Mouse (Mus musculus): Measurements from ENCODE around the gene Tas1r2. TPM values are rescaled to one million over a fixed set of nuclear protein-coding genes. Genes with fewer than 3 reads are reported as not detected.

The Tas1r2 gene
- polyA plus RNA-seq, 1 experiment from 2014 or later: not detected

GRCm38 (mm10) chr4:139631569-139632253 lies 21.6 kb upstream of the Tas1r2 start:
- 87% methylated on average over 7 of the region's 7 CpGs for WGBS
- Histone ChIP-seq H3K27ac (ENCODE audit: low read depth, low read length) (no peak overlapping the region), H3K4me2 (ENCODE audit: low read depth, low read length) (no peak overlapping the region)

GRCm38 (mm10) chr4:139632254-139632580 lies 21.1 kb upstream of the Tas1r2 start:
- Histone ChIP-seq H3K4me1 (ENCODE audit: control insufficient read depth, insufficient read depth, low read length) (no peaks in the 10 kb centered on the region), H3K4me2 (ENCODE audit: low read depth, low read length) (no peak overlapping the region), H3K36me3 (ENCODE audit: control insufficient read depth, insufficient read depth, low read length) (no peaks in the 10 kb centered on the region), H3K27ac (ENCODE audit: low read depth, low read length) (no peak overlapping the region), H3K27me3 (ENCODE audit: control insufficient read depth, insufficient read depth, low read length) (no peaks in the 10 kb centered on the region), H3K9me3 (ENCODE audit: control insufficient read depth, low read length) (no peaks in the 10 kb centered on the region), H3K9ac (replicated peaks; ENCODE audit: low read depth, low read length) (no peak overlapping the region), H3K4me3 (ENCODE audit: low read depth, low read length) (no peak overlapping the region)
- 83% methylated on average over 10 of the region's 10 CpGs for WGBS
- ATAC-seq (ENCODE audit: low read depth): no peak

More at GRCm38 (mm10) chr4:139631569-139632253, 21.6 kb upstream of the Tas1r2 start:
- no peak for ATAC-seq (ENCODE audit: low read depth)
- Histone ChIP-seq H3K9ac (replicated peaks; ENCODE audit: low read depth, low read length) (no peak overlapping the region), H3K9me3 (ENCODE audit: control insufficient read depth, low read length) (no peaks in the 10 kb centered on the region), H3K4me1 (ENCODE audit: control insufficient read depth, insufficient read depth, low read length) (no peaks in the 10 kb centered on the region), H3K4me3 (ENCODE audit: low read depth, low read length) (no peak overlapping the region), H3K36me3 (ENCODE audit: control insufficient read depth, insufficient read depth, low read length) (no peaks in the 10 kb centered on the region), H3K27me3 (ENCODE audit: control insufficient read depth, insufficient read depth, low read length) (no peaks in the 10 kb centered on the region)

GRCm38 (mm10) chr4:139636373-139636772 lies 17.0 kb upstream of the Tas1r2 start:
- ATAC-seq (ENCODE audit: low read depth): no peak
- H3K4me1 ChIP-seq (ENCODE audit: control insufficient read depth, insufficient read depth, low read length): peaks cover 10% of the 10 kb centered on the region
- H3K9ac ChIP-seq (replicated peaks; ENCODE audit: low read depth, low read length): no peak overlapping the region
- H3K4me2 ChIP-seq (ENCODE audit: low read depth, low read length): no peak overlapping the region
- 24% methylated on average over 7 of the region's 7 CpGs for WGBS
- no peaks in the 10 kb centered on the region for H3K9me3 ChIP-seq (ENCODE audit: control insufficient read depth, low read length)
- H3K27me3 ChIP-seq (ENCODE audit: control insufficient read depth, insufficient read depth, low read length): no peaks in the 10 kb centered on the region
- no peaks in the 10 kb centered on the region; the same call in 1 of the 2 replicates for H3K36me3 ChIP-seq (ENCODE audit: control insufficient read depth, insufficient read depth, low read length)
- no peak overlapping the region for H3K4me3 ChIP-seq (ENCODE audit: low read depth, low read length)
- no peak overlapping the region for H3K27ac ChIP-seq (ENCODE audit: low read depth, low read length)

- H3K36me3 ChIP-seq (ENCODE audit: control insufficient read depth, insufficient read depth, low read length): peaks cover 3% of the 10 kb centered on the region; the same call in 1 of the 2 replicates
- WGBS: 91% methylated on average over 9 of the region's 9 CpGs
- no peak for ATAC-seq (ENCODE audit: low read depth)
- H3K9me3 ChIP-seq (ENCODE audit: control insufficient read depth, low read length): no peaks in the 10 kb centered on the region
- peaks cover 21% of the 10 kb centered on the region for H3K4me1 ChIP-seq (ENCODE audit: control insufficient read depth, insufficient read depth, low read length)
- no peak overlapping the region for H3K9ac ChIP-seq (replicated peaks; ENCODE audit: low read depth, low read length)
- no peak overlapping the region for H3K4me3 ChIP-seq (ENCODE audit: low read depth, low read length)
- no peak overlapping the region for H3K4me2 ChIP-seq (ENCODE audit: low read depth, low read length)
- no peak overlapping the region for H3K27ac ChIP-seq (ENCODE audit: low read depth, low read length)
- H3K27me3 ChIP-seq (ENCODE audit: control insufficient read depth, insufficient read depth, low read length): no peaks in the 10 kb centered on the region
Observed at GRCm38 (mm10) chr4:139637847-139638246, 15.5 kb upstream of the Tas1r2 start.

- Histone ChIP-seq H3K36me3 (ENCODE audit: control insufficient read depth, insufficient read depth, low read length) (peaks cover 5% of the 10 kb centered on the region; the same call in 1 of the 2 replicates), H3K4me3 (ENCODE audit: low read depth, low read length) (no peak overlapping the region), H3K27me3 (ENCODE audit: control insufficient read depth, insufficient read depth, low read length) (no peaks in the 10 kb centered on the region), H3K9ac (replicated peaks; ENCODE audit: low read depth, low read length) (no peak overlapping the region), H3K27ac (ENCODE audit: low read depth, low read length) (no peak overlapping the region), H3K4me1 (ENCODE audit: control insufficient read depth, insufficient read depth, low read length) (peaks cover 21% of the 10 kb centered on the region), H3K4me2 (ENCODE audit: low read depth, low read length) (no peak overlapping the region), H3K9me3 (ENCODE audit: control insufficient read depth, low read length) (no peaks in the 10 kb centered on the region)
- ATAC-seq (ENCODE audit: low read depth): no peak
- 89% methylated on average over 16 of the region's 16 CpGs for WGBS
Observed at GRCm38 (mm10) chr4:139638356-139638755, 15.0 kb upstream of the Tas1r2 start.

- Histone ChIP-seq H3K4me3 (ENCODE audit: low read depth, low read length) (no peak overlapping the region), H3K36me3 (ENCODE audit: control insufficient read depth, insufficient read depth, low read length) (peaks cover 8% of the 10 kb centered on the region; the same call in 1 of the 2 replicates), H3K9ac (replicated peaks; ENCODE audit: low read depth, low read length) (peak overlapping the region; percentile 41; the same call in 1 of the 2 replicates), H3K4me1 (ENCODE audit: control insufficient read depth, insufficient read depth, low read length) (peaks cover 21% of the 10 kb centered on the region), H3K27me3 (ENCODE audit: control insufficient read depth, insufficient read depth, low read length) (no peaks in the 10 kb centered on the region), H3K27ac (ENCODE audit: low read depth, low read length) (no peak overlapping the region), H3K4me2 (ENCODE audit: low read depth, low read length) (no peak overlapping the region), H3K9me3 (ENCODE audit: control insufficient read depth, low read length) (no peaks in the 10 kb centered on the region)
- WGBS: 9% methylated on average over 12 of the region's 12 CpGs
- ATAC-seq (ENCODE audit: low read depth): 0 out of 2 replicates have a peak, but pooled peaks have one; percentile 18
Observed at GRCm38 (mm10) chr4:139639801-139640200, 13.5 kb upstream of the Tas1r2 start.

- H3K9ac ChIP-seq (replicated peaks; ENCODE audit: low read depth, low read length): no peak overlapping the region
Observed at GRCm38 (mm10) chr4:139640333-139640732, 13.0 kb upstream of the Tas1r2 start.

GRCm38 (mm10) chr4:139640775-139641174 lies 12.6 kb upstream of the Tas1r2 start:
- H3K9ac ChIP-seq (replicated peaks; ENCODE audit: low read depth, low read length): no peak overlapping the region
- no peak overlapping the region for H3K4me3 ChIP-seq (ENCODE audit: low read depth, low read length)
- H3K4me1 ChIP-seq (ENCODE audit: control insufficient read depth, insufficient read depth, low read length): peaks cover 21% of the 10 kb centered on the region
- H3K4me2 ChIP-seq (ENCODE audit: low read depth, low read length): no peak overlapping the region
- 53% methylated on average over 6 of the region's 6 CpGs for WGBS
- no peaks in the 10 kb centered on the region for H3K9me3 ChIP-seq (ENCODE audit: control insufficient read depth, low read length)
- no peak for ATAC-seq (ENCODE audit: low read depth)
- no peak overlapping the region for H3K27ac ChIP-seq (ENCODE audit: low read depth, low read length)
- H3K27me3 ChIP-seq (ENCODE audit: control insufficient read depth, insufficient read depth, low read length): no peaks in the 10 kb centered on the region
- H3K36me3 ChIP-seq (ENCODE audit: control insufficient read depth, insufficient read depth, low read length): peaks cover 8% of the 10 kb centered on the region; the same call in 1 of the 2 replicates

More at GRCm38 (mm10) chr4:139640333-139640732, 13.0 kb upstream of the Tas1r2 start:
- Histone ChIP-seq H3K4me2 (ENCODE audit: low read depth, low read length) (no peak overlapping the region), H3K4me1 (ENCODE audit: control insufficient read depth, insufficient read depth, low read length) (peaks cover 21% of the 10 kb centered on the region), H3K4me3 (ENCODE audit: low read depth, low read length) (no peak overlapping the region), H3K9me3 (ENCODE audit: control insufficient read depth, low read length) (no peaks in the 10 kb centered on the region), H3K27me3 (ENCODE audit: control insufficient read depth, insufficient read depth, low read length) (no peaks in the 10 kb centered on the region), H3K36me3 (ENCODE audit: control insufficient read depth, insufficient read depth, low read length) (peaks cover 8% of the 10 kb centered on the region; the same call in 1 of the 2 replicates), H3K27ac (ENCODE audit: low read depth, low read length) (no peak overlapping the region)
- 42% methylated on average over 12 of the region's 12 CpGs for WGBS
- ATAC-seq (ENCODE audit: low read depth): no peak

GRCm38 (mm10) chr4:139641829-139642425 lies 11.4 kb upstream of the Tas1r2 start:
- Histone ChIP-seq H3K4me3 (ENCODE audit: low read depth, low read length) (no peak overlapping the region), H3K9ac (replicated peaks; ENCODE audit: low read depth, low read length) (no peak overlapping the region), H3K4me2 (ENCODE audit: low read depth, low read length) (peak overlapping the region; percentile 30; the same call in 1 of the 2 replicates), H3K36me3 (ENCODE audit: control insufficient read depth, insufficient read depth, low read length) (peaks cover 11% of the 10 kb centered on the region; the same call in 1 of the 2 replicates), H3K9me3 (ENCODE audit: control insufficient read depth, low read length) (no peaks in the 10 kb centered on the region), H3K27ac (ENCODE audit: low read depth, low read length) (no peak overlapping the region), H3K27me3 (ENCODE audit: control insufficient read depth, insufficient read depth, low read length) (no peaks in the 10 kb centered on the region), H3K4me1 (ENCODE audit: control insufficient read depth, insufficient read depth, low read length) (peaks cover 21% of the 10 kb centered on the region)
- 2% methylated on average over 29 of the region's 30 CpGs for WGBS
- no peak for ATAC-seq (ENCODE audit: low read depth)
